Mouse (Mus musculus): Measurements from ENCODE around the gene BC017158.

Gene BC017158

GRCm38 (mm10) chr7:128309216-128309615, 11.2 kb upstream of the BC017158 start:
- no peak for DNase-seq (ENCODE audit: low read depth, low spot score)

- DNase-seq (ENCODE audit: low read depth, low spot score), result no peak
Measured at GRCm38 (mm10) chr7:128307851-128308250, 9.9 kb upstream of the BC017158 start.

DNA sequence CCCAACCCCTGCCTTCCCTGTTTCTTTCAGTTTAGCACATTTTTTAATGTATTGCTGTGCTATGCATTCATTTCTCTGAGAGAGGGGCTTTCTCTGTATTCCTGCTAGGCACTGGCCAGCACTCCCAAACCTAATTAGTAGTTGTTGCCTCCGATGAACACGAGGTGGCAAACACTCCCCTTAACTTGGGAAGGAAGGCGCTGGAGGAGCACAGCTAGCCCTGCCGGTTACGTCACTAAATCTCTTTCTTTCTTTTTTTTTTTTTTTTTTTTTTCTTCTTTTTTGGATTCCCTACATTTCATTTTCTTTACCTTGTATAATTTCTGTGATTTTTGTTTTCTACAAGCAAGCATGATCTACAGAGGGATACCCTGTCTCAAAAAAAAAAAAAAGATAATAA, 6.9 kb upstream of the BC017158 start:
- DNase-seq (ENCODE audit: low read depth, low spot score), result peak; percentile 64

DNA sequence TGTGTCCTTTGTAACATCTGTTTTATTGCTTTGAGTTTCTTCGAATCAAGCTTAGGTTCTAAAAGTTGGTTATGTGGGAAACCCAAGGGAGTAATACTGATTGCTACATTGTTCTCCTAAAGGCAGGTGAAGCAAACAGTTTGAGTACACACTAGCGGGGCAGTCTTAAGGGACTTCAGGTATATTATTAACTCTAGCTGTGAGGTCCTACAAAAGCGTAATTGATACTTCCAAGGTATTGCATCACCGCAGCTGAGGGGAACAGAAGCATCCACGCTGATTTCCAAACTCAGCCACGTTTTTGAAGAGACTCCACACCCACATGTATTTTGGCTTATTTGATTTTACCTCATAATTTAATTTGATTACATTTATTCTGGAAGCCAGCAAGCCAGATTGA, 6.2 kb upstream of the BC017158 start:
- DNase-seq (ENCODE audit: low read depth, low spot score), result no peak

DNA sequence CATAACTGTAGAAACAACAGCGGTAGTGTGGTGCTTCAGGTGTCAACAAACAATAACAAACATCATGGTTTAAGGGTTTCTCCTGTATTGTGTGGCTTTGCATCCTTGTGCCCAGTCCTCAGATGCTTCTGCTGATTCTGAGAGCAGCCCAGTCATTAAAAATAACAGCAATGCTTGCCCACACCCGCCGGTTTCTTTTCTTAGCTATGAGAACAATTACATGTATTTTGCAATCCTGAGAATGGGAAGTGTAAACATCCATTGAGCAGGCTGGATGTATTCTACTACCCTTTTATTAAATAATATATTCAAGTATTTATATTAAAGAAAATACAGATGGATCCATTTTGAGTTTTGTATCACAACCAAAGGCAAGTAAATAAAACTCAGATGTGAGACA, 4.2 kb upstream of the BC017158 start:
- no peak for DNase-seq (ENCODE audit: low read depth, low spot score)

DNA sequence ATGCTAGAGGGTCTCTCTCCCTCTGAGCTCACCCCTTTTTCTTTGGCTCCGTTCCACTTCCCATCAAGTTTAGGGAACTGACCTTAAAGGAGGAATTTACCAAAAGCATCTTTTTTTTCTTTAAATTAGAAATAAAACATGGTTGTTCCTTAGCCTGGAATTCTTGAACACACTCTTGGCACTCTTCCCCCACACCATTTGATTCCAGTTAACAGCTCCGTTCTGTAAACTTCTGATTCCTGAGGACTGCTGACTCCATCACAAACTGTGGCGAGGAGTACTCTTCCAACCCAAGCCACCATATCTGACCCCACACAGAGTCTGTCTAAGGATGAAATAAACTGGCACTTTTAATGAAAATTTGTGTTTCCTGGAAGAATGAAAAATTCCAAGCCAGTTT, 3.0 kb upstream of the BC017158 start:
- DNase-seq (ENCODE audit: low read depth, low spot score), result no peak

DNA sequence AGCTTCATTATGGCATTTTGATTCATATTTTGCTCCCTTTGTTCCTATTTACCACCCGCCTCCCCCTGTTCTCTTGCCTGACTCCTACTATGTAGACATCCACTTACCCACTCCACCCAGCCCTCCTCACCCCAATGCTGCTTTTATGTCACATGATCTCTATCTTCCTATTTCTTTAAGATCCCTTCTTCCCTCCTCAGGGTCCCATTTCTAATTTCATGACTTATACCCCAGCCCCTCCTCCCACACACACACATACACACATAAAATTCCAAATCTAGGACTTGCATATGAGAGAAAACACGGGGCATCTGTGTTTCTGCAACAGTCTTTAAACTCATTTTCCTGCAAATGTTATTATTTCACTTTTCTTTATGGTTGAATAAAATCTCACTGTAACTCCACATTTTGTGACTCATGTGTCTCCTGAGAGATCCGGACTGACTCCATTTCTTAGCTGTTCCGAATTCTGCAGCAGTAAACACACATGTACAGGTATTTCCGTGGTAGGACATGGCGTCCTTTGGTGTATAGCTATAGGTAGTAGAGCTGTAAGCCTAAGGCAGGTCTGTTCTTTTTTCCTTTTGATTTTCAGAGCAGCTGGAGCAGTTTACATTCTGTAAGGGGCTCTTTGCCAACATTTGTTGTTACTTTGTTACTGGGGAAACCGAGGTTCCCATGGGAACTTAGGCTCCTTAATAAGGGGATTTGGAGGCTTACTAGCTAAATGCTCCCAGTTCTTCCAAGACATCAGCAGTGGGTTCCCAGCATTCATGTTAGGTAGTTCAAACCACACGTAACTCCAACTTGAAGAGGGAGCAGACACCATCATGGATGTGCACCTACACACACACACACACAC, 742 bp upstream of the BC017158 start:
- DNase-seq (ENCODE audit: low read depth, low spot score), result no peak

GRCm38 (mm10) chr7:128297291-128297616, 716 bp downstream of the BC017158 start:
- peak; percentile 38 for DNase-seq (ENCODE audit: low read depth, low spot score)

DNA sequence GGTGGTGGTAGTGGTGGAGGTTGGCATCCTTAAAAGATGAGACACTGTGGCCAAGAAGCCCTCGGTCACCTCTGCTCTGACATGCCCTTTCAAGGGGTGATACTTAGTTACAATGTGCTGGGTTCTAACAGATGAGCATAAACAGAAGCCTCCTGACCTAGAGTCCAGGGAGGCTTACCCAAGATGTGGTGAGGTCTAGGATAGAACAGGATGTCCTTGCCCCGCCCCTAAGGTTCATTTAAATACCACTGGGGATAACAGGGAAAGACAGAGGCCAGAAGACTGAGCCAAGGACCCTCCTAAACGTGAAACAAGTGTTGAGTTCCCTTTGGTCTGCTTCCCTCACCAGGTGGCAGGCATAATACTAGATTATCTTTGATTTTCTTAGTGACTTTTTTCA, 1.5 kb downstream of the BC017158 start:
- no peak for DNase-seq (ENCODE audit: low read depth, low spot score)

DNA sequence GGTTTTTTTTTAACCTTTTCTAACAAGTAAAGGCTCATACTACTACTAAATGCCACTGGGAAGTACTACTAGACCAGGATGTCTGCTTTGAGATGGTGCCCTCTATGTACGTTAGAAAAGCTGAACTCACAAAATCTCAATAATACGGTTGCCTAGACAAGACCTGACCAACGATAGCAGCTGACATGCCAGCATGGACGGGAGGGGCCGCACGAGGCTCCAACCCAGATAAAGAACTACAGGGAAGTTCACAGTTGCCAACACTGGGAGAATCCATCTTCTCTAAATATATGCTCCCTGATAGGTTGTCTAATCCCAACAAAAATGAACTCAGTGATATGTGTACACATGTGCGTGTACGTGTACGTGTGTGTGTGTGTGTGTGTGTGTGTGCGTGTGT, 3.2 kb downstream of the BC017158 start:
- no peak for DNase-seq (ENCODE audit: low read depth, low spot score)

DNA sequence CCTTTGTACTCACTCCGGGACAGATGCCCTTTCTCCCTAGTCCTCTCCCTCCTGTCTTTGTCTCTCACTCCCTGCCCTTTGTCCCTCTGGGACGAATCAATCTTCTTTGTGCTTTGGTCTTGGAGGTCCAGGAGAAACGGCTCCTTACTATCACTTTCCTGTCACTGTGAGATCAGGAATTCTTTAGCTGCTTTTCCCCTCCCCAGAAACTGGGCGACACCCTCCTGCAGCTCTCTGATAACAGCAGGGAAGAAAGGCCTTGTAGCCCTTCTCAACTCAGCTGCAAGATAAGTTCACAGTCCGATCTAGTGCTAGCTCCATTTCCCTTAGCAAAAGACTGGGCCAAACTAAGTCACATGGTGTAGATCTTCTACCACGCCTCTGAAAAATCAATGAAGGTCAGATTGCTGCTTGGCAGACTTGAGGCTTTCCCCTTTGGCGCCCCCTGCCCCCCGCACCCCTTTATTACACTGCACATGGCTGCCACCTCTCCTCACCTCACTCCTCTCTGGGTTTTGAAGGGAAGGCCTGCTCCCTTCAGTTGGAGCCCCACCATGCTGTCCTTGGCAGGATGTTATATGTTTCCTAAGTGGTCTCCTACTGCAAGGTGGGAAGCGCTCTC, 8.9 kb downstream of the BC017158 start:
- DNase-seq (ENCODE audit: low read depth, low spot score), result no peak

- no peak for DNase-seq (ENCODE audit: low read depth, low spot score)
Measured at GRCm38 (mm10) chr7:128285060-128285459, 12.9 kb downstream of the BC017158 start.

DNA sequence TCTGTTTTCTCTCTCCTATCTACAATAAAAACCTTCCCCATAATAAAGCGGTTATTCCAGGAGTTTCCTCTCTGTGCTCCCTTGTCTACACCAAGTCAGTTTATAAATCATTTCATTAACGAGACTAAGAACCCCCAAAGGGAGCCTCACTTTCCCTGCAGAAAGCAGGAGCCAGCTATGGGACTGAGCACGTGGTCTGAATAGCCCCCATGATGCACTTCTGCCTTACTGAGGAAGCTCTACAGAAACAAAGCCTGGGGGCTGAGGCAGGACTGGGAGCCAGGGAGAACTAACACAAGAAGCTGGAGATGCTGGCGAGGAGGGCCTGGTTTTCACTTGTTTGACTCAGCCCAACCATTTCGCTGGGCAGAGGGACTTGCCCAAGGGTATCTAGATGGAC, 13.9 kb downstream of the BC017158 start:
- no peak for DNase-seq (ENCODE audit: low read depth, low spot score)

DNA sequence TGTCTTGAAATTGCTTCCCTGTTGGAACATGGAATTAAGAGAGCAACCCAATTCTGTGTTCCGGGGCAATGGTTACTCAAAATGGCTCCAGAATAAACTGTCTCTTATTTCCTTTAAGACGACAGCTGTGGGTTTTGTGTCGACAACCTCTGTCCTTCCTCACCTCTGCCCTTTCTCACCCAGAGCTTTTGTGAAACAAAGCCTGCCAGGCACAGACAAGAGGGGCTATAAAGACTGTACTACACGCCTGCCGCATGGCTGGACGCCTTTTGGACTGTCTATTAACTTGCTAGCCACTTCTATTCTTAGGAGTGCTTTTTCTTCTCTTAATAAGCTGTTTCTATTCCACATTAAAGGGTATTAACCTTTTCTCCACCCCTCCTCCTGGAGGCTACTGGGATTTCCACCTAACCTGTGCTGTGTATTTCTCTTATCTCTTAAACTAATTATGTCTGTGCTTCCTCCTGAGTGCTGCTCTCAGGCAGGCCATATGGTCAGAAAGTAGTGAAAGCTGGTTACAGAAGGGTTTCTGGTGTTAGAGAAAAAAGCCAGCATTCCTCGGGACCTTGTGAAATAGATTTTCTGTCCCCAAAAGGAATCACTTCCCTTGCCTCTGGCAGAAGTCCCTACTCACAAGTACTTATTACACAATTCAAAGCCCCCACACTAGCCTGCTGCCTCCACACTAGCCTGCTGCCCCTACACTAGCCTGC, 15.3 kb downstream of the BC017158 start:
- no peak for DNase-seq (ENCODE audit: low read depth, low spot score)

DNA sequence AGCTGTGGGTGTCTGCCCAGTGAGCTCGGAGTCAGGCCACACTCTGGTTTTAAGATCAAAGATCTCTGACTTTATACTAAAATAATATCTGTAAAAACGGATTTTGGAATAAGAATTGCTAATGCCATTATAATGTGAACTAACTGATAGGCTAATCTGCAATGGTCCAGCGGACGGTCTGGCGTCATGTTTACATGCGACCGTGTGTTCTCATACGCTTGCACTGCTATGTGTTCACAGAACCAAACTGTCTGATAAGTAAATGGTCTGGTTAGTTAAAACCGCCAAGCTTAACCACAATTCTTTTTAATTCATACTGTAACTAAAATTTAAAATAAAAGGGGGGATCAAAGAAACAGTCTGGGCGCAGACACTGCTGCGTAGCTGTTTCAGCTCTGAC, 16.2 kb downstream of the BC017158 start:
- DNase-seq (ENCODE audit: low read depth, low spot score), result no peak

- no peak for DNase-seq (ENCODE audit: low read depth, low spot score)
Measured at GRCm38 (mm10) chr7:128279750-128280149, 18.2 kb downstream of the BC017158 start.

DNA sequence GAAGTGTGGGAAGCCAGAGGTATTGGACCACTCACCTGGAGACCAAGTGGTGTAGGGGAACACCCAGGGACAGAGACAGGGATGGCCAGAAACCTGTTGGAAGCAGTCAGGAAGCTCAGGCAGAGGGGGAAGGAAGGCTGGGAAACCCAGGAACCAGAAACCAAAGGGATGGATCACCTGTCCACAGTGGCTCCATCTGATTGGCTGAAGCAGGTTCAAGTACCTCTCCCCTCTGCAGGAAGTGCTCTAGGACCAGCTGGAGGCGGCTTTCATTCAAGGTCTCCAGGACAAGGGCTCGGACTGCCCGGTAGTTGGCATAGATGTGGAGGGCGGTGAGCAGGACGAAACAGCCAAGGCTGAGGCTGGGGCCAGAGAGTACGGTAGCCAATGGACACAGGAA, 21.9 kb downstream of the BC017158 start:
- DNase-seq (ENCODE audit: low read depth, low spot score), result no peak

DNA sequence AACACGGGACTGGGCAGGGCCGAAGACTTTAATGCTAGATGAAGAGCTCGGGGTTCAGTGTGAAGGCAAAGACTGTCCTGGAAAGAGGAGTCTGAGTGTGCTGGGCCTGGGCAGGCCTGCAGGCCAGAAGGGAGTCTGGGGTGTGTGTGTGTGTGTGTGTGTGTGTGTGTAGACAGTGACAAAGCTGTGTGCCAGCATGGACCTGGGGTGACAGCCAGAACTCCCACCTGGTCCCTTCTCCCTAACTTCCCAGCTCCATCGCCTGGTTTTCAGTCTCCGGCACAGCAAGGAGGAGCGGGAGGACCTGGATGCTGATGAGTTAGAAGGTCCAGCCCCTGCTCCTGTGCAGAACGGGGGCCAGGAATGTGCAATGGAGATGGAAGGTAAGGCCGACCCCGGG, 26.5 kb downstream of the BC017158 start:
- DNase-seq (ENCODE audit: low read depth, low spot score), result no peak

- peak; percentile 85 for DNase-seq (ENCODE audit: low read depth, low spot score)
Measured at GRCm38 (mm10) chr7:128270431-128270850, 27.5 kb downstream of the BC017158 start.

- DNase-seq (ENCODE audit: low read depth, low spot score), result no peak
Measured at GRCm38 (mm10) chr7:128267813-128268212, 30.2 kb downstream of the BC017158 start.

- DNase-seq (ENCODE audit: low read depth, low spot score), result peak; percentile 54
Measured at GRCm38 (mm10) chr7:128267391-128267790, 30.6 kb downstream of the BC017158 start.

DNA sequence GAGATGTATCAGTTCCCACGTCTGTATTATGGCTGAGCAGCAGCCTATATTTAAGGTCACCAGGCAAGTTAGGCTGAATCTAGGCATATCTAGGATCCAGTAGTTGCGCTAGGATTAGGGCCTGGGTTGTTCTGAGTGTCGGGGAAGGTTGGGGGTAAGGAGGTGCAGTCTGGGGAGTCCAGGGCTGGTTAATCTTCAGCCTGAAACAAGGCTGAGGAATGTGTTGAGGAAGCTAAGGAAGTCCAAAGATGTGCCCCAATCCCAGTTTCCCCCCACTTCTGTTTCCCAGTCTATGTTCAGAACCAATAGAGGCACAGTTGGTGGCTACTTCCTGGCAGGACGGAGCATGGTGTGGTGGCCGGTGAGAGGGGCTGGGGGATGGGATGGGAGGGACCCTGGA, 31.9 kb downstream of the BC017158 start:
- no peak for DNase-seq (ENCODE audit: low read depth, low spot score)

- DNase-seq (ENCODE audit: low read depth, low spot score), result no peak
Measured at GRCm38 (mm10) chr7:128265411-128265810, 32.6 kb downstream of the BC017158 start, which contains the start of gene Slc5a2. Gene Slc5a2, plus strand, starts transcription at chr7:128265657.

All from R1 (cell line).